Comparison of ENCODE assay signal across 8 mouse cellular contexts in the genomic region with DNA sequence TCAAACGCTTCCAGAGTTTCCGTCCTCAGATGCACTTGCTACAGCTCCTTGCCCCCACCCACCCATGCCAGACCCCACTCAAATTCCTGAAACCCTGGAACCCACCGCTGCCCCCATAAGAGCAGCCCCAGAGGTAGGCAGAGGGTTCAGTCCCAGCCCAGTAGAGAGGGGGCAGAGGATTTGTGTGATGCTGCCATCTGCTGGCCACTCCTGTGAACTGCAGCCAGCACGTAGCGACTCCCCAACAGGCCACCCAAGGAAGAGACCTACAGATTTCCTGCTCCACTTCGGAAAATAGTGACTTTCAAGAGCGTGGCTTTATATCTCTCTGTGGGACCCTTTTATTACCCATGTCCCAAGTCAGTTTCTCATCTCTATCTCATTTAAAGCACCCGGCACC. TPM values are rescaled to one million over a fixed set of nuclear protein-coding genes. Genes with fewer than 3 reads are reported as not detected.
DNase-seq lines count a peak whose midpoint lies in the region; ATAC-seq and TF ChIP-seq lines count a peak whose summit lies in the region.

No protein-coding gene starts in this region.

- peak; percentile 59 to 86 for TF ChIP-seq CTCF in CH12.LX (conservative IDR thresholded peaks at IDR 0.05 in 1 of 2, IDR thresholded peaks at IDR 0.05 in 1 of 2; ENCODE audit: low read depth in 2 of 2, low read length in 2 of 2)
- TF ChIP-seq CTCF in thymus, adult 2 months (IDR thresholded peaks at IDR 0.05; ENCODE audit: borderline replicate concordance, control insufficient read depth, extremely low read depth, insufficient read depth, low read length, poor library complexity): peak; percentile 90

- H3K27me3 ChIP-seq in hindbrain, embryonic 14.5 days (ENCODE audit: control insufficient read depth, insufficient read depth, low read length): no peaks in the 10 kb centered on the region
- H3K27me3 ChIP-seq in hindbrain, embryonic 12.5 days: no peaks in the 10 kb centered on the region
- peaks cover 39% of the 10 kb centered on the region for H3K27me3 ChIP-seq in CH12.LX (replicated peaks)
- H3K27me3 ChIP-seq in forebrain, embryonic 11.5 days (ENCODE audit: control insufficient read depth, insufficient read depth, low read length): no peaks in the 10 kb centered on the region
- H3K27me3 ChIP-seq in thymus, adult 2 months (ENCODE audit: control insufficient read depth, insufficient read depth, low read length): no peaks in the 10 kb centered on the region

- peak; percentile 88 for DNase-seq in hindbrain, embryonic 14.5 days (ENCODE audit: low spot score)
- peak; percentile 45 for DNase-seq in CH12.LX (ENCODE audit: extremely low read depth)
- DNase-seq in adrenal gland, postnatal 10 days: peak; percentile 72
- peak; percentile 89 for DNase-seq in forebrain, embryonic 11.5 days (ENCODE audit: low spot score)
- DNase-seq in layer of hippocampus, postnatal 10 days (ENCODE audit: low spot score in 2 of 2): peak; percentile 79 to 84
- peak; percentile 57 for DNase-seq in thymus, adult 2 months

- H3K4me3 ChIP-seq in hindbrain, embryonic 14.5 days (replicated peaks; ENCODE audit: low read length): no peak overlapping the region
- H3K4me3 ChIP-seq in hindbrain, embryonic 12.5 days: no peak overlapping the region
- H3K4me3 ChIP-seq in CH12.LX (replicated peaks in 1 of 3; ENCODE audit: low read depth in 2 of 3, low read length in 2 of 3, poor library complexity in 1 of 3): no peak overlapping the region
- no peak overlapping the region for H3K4me3 ChIP-seq in forebrain, embryonic 11.5 days (ENCODE audit: low read depth, low read length)
- no peak overlapping the region for H3K4me3 ChIP-seq in thymus, adult 2 months (ENCODE audit: control insufficient read depth, insufficient read depth, low read length)

- H3K4me2 ChIP-seq in hindbrain, embryonic 14.5 days (replicated peaks): no peak overlapping the region
- no peak overlapping the region for H3K4me2 ChIP-seq in hindbrain, embryonic 12.5 days (replicated peaks)
- no peak overlapping the region for H3K4me2 ChIP-seq in CH12.LX (ENCODE audit: insufficient read depth, low read depth, poor library complexity, severe bottlenecking)
- H3K4me2 ChIP-seq in forebrain, embryonic 11.5 days (ENCODE audit: low read depth, low read length, severe bottlenecking): no peak overlapping the region

- no peak for TF ChIP-seq EP300 in CH12.LX (IDR thresholded peaks at IDR 0.05; ENCODE audit: low read length)

- no peak for ATAC-seq in hindbrain, embryonic 14.5 days (ENCODE audit: low FRiP score)
- no peak for ATAC-seq in hindbrain, embryonic 12.5 days (ENCODE audit: low FRiP score)
- ATAC-seq in forebrain, embryonic 11.5 days (replicated peaks; ENCODE audit: low FRiP score): no peak
- ATAC-seq in megakaryocyte-erythroid progenitor cell, adult 5-6 weeks (replicated peaks; ENCODE audit: low FRiP score, low TSS enrichment, poor library complexity, severe bottlenecking): peak; percentile 61; the same call in 1 of the 2 replicates

- in situ Hi-C loops in CH12.LX (cut with MboI; ENCODE audit: low pct_ligation_motif_present, low pct_unique_long_range_greater_than_20kb, low sequenced_read_pairs): loop anchor here (10.0 kb wide), 1 partner anchor 215 kb away; no protein-coding TSS in a partner anchor

- H3K27ac ChIP-seq in hindbrain, embryonic 14.5 days: no peak overlapping the region
- no peak overlapping the region for H3K27ac ChIP-seq in hindbrain, embryonic 12.5 days
- no peak overlapping the region for H3K27ac ChIP-seq in CH12.LX (ENCODE audit: insufficient read depth, low read depth)
- no peak overlapping the region for H3K27ac ChIP-seq in forebrain, embryonic 11.5 days (ENCODE audit: low read depth, low read length)
- H3K27ac ChIP-seq in thymus, adult 2 months (ENCODE audit: control insufficient read depth, insufficient read depth, low read length): no peak overlapping the region

- no peak overlapping the region for H3K9ac ChIP-seq in hindbrain, embryonic 14.5 days
- H3K9ac ChIP-seq in hindbrain, embryonic 12.5 days: no peak overlapping the region
- H3K9ac ChIP-seq in CH12.LX (ENCODE audit: insufficient read depth, low read depth): no peak overlapping the region
- H3K9ac ChIP-seq in forebrain, embryonic 11.5 days (ENCODE audit: low read length): no peak overlapping the region

- no peak for TF ChIP-seq POLR2A in CH12.LX (IDR thresholded peaks at IDR 0.05; ENCODE audit: low read depth, low read length)
- TF ChIP-seq POLR2A in thymus, adult 2 months (IDR thresholded peaks at IDR 0.05; ENCODE audit: control insufficient read depth, extremely low read depth, insufficient read depth, low read length, poor library complexity): no peak

- no peaks in the 10 kb centered on the region for H3K36me3 ChIP-seq in hindbrain, embryonic 14.5 days (replicated peaks; ENCODE audit: control insufficient read depth, insufficient read depth)
- H3K36me3 ChIP-seq in hindbrain, embryonic 12.5 days: no peaks in the 10 kb centered on the region
- H3K36me3 ChIP-seq in CH12.LX (replicated peaks in 1 of 2; ENCODE audit: control insufficient read depth in 1 of 2, insufficient read depth in 1 of 2, low read length in 1 of 2): no peaks in the 10 kb centered on the region
- H3K36me3 ChIP-seq in forebrain, embryonic 11.5 days (ENCODE audit: control insufficient read depth, insufficient read depth, low read length): no peaks in the 10 kb centered on the region
- no peaks in the 10 kb centered on the region for H3K36me3 ChIP-seq in thymus, adult 2 months (ENCODE audit: control insufficient read depth, insufficient read depth, low read length)

- TF ChIP-seq RAD21 in CH12.LX (IDR thresholded peaks at IDR 0.05; ENCODE audit: low read depth, low read length): peak; percentile 39

- H3K4me1 ChIP-seq in hindbrain, embryonic 14.5 days (replicated peaks; ENCODE audit: control insufficient read depth, insufficient read depth, low read length): peaks cover 30% of the 10 kb centered on the region
- peaks cover 30% of the 10 kb centered on the region for H3K4me1 ChIP-seq in hindbrain, embryonic 12.5 days
- no peaks in the 10 kb centered on the region for H3K4me1 ChIP-seq in CH12.LX (ENCODE audit: control insufficient read depth in 1 of 2, insufficient read depth in 2 of 2)
- peaks cover 28% of the 10 kb centered on the region for H3K4me1 ChIP-seq in forebrain, embryonic 11.5 days (replicated peaks; ENCODE audit: control insufficient read depth, insufficient read depth, low read length)
- H3K4me1 ChIP-seq in thymus, adult 2 months (replicated peaks; ENCODE audit: control insufficient read depth, insufficient read depth, low read length): no peaks in the 10 kb centered on the region

- 32% methylated on average over 8 of the region's 8 CpGs for WGBS in hindbrain, embryonic 14.5 days
- WGBS in hindbrain, embryonic 12.5 days: 25% methylated on average over 8 of the region's 8 CpGs
- WGBS in forebrain, embryonic 11.5 days: 24% methylated on average over 8 of the region's 8 CpGs
- WGBS in thymus, adult 2 months: 41% methylated on average over 8 of the region's 8 CpGs

- no peaks in the 10 kb centered on the region for H3K9me3 ChIP-seq in hindbrain, embryonic 14.5 days (ENCODE audit: control insufficient read depth, low read length)
- no peaks in the 10 kb centered on the region for H3K9me3 ChIP-seq in hindbrain, embryonic 12.5 days (replicated peaks)
- peaks cover 10% of the 10 kb centered on the region for H3K9me3 ChIP-seq in CH12.LX (replicated peaks; ENCODE audit: low read length)
- no peaks in the 10 kb centered on the region for H3K9me3 ChIP-seq in forebrain, embryonic 11.5 days (ENCODE audit: control insufficient read depth, low read length)

- no peaks in the 10 kb centered on the region for H3K79me2 ChIP-seq in CH12.LX (replicated peaks; ENCODE audit: control insufficient read depth, extremely low read depth, insufficient read depth, poor library complexity, severe bottlenecking)

- dilution Hi-C loops in CH12.LX (cut with MboI; ENCODE audit: extremely low pct_ligation_motif_present, extremely low pct_unique_long_range_greater_than_20kb, low sequenced_read_pairs): no loop called here

TF ChIP-seq in CH12.LX, 34 proteins besides CTCF, POLR2A, EP300 and RAD21 (continues in another document):
- no peak for TF ChIP-seq MAFK (IDR thresholded peaks at IDR 0.05; ENCODE audit: insufficient replicate concordance, low read length)
- no peak for TF ChIP-seq ZMIZ1 (IDR thresholded peaks at IDR 0.05; ENCODE audit: low read depth, low read length)
- no peak for TF ChIP-seq ZNF384 (IDR thresholded peaks at IDR 0.05; ENCODE audit: low read depth, low read length)
- no peak for TF ChIP-seq POLR2AphosphoS2 (IDR thresholded peaks at IDR 0.05; ENCODE audit: low read depth, low read length)
- no peak for TF ChIP-seq MAZ (IDR thresholded peaks at IDR 0.05; ENCODE audit: low read depth, low read length)
- no peak for TF ChIP-seq ELF1 (IDR thresholded peaks at IDR 0.05; ENCODE audit: low read depth, low read length)

RNA-seq across cellular contexts. Expression of a gene that starts 42.2 kb away (rescaled TPM):
- polyA plus RNA-seq in hindbrain, embryonic 14.5 days (2014; fragmentation: Nextera tagmentation; extraction: Ambion mirVana): 1.6 and 3.2 TPM in 2 replicates
- 1.8 and 2.3 TPM in 2 replicates for polyA plus RNA-seq in hindbrain, embryonic 12.5 days (2016; fragmentation: Nextera tagmentation; extraction: Ambion mirVana)
- total RNA-seq in CH12.LX (2012; rRNA removed): 0.25 TPM in 1 of 2 replicates, not detected in the other
- total RNA-seq in CH12.LX (2014; rRNA removed): not detected in 2 replicates
- polyA plus RNA-seq in CH12.LX (2012; ENCODE audit: insufficient read length, low read depth): not detected in 2 replicates
- total RNA-seq in adrenal gland, postnatal 10 days (2021): 10 to 100 TPM in 1 of 2 experiments, 1 to 10 TPM in 1; 7.9 to 17.4 TPM
- 0.48 and 1.1 TPM in 2 replicates for polyA plus RNA-seq in forebrain, embryonic 11.5 days (2014; fragmentation: Nextera tagmentation; extraction: Ambion mirVana)
- total RNA-seq in layer of hippocampus, postnatal 10 days (2021): 1 to 10 TPM in 1 of 2 experiments, under 1 TPM in 1; 0.94 to 2.4 TPM
- total RNA-seq in megakaryocyte-erythroid progenitor cell, adult 5-6 weeks (2014; fragmentation: Nextera tagmentation): not detected in 2 replicates
- not detected in 2 replicates for total RNA-seq in megakaryocyte-erythroid progenitor cell, adult 5-6 weeks (2017)
- polyA plus RNA-seq in thymus, adult 2 months (2012; rRNA removed): 0.41 and 3.1 TPM in 2 replicates

RNA-seq across cellular contexts. Expression of a gene that starts 45.5 kb away (rescaled TPM):
- polyA plus RNA-seq in hindbrain, embryonic 14.5 days (2014; fragmentation: Nextera tagmentation; extraction: Ambion mirVana): 3.6 and 3.9 TPM in 2 replicates
- polyA plus RNA-seq in hindbrain, embryonic 12.5 days (2016; fragmentation: Nextera tagmentation; extraction: Ambion mirVana): 2.0 and 2.3 TPM in 2 replicates
- not detected in 2 replicates for total RNA-seq in CH12.LX (2012; rRNA removed)
- total RNA-seq in CH12.LX (2014; rRNA removed): not detected in 2 replicates
- polyA plus RNA-seq in CH12.LX (2012; ENCODE audit: insufficient read length, low read depth): not detected in 2 replicates
- total RNA-seq in adrenal gland, postnatal 10 days (2021): 1 to 10 TPM; 1.4 to 2.2 TPM
- polyA plus RNA-seq in forebrain, embryonic 11.5 days (2014; fragmentation: Nextera tagmentation; extraction: Ambion mirVana): 0.48 and 0.73 TPM in 2 replicates
- total RNA-seq in layer of hippocampus, postnatal 10 days (2021): 10 to 100 TPM; 11.3 to 12.4 TPM
- total RNA-seq in megakaryocyte-erythroid progenitor cell, adult 5-6 weeks (2014; fragmentation: Nextera tagmentation): not detected in 2 replicates
- not detected in 2 replicates for total RNA-seq in megakaryocyte-erythroid progenitor cell, adult 5-6 weeks (2017)
- 0.15 and 0.40 TPM in 2 replicates for polyA plus RNA-seq in thymus, adult 2 months (2012; rRNA removed)
